Mouse (Mus musculus) myocyte (in vitro differentiated cells): Measurements from ENCODE around the gene Coq6. TPM values are rescaled to one million over a fixed set of nuclear protein-coding genes. Genes with fewer than 3 reads are reported as not detected.

Experiments
- H3K27me3 ChIP-seq: one replicate; pipeline ENCODE4 v1.6.1; 2011; ENCODE audit not compliant: control insufficient read depth, insufficient read depth, insufficient read length
- H3K36me3 ChIP-seq: one replicate; pipeline ENCODE4 v1.6.1; 2011; ENCODE audit not compliant: control insufficient read depth, insufficient read depth
- H3K4me2 ChIP-seq: one replicate; pipeline ENCODE4 v1.6.1; 2011; ENCODE audit warnings: low read depth, control low read depth
- H3K4me3 ChIP-seq: one replicate; pipeline ENCODE4 v1.5.1; 2011; ENCODE audit warnings: mild to moderate bottlenecking, control low read depth, moderate library complexity
- H3K79me2 ChIP-seq: one replicate; pipeline ENCODE4 v1.6.1; 2011; ENCODE audit not compliant: control insufficient read depth, insufficient read depth
- H3ac ChIP-seq: one replicate; pipeline ENCODE4 v1.6.1; 2011; ENCODE audit not compliant: control insufficient read depth, insufficient read length
- CEBPB ChIP-seq: IDR thresholded peaks from 2 replicates; pipeline ENCODE4 v1.6.1; 2011; ENCODE audit warnings: mild to moderate bottlenecking, moderate library complexity; ENCODE audit not compliant: poor library complexity, insufficient read depth, severe bottlenecking
- E2F4 ChIP-seq: IDR thresholded peaks from one replicate; pipeline ENCODE4 v1.6.1; 2011; ENCODE audit warnings: mild to moderate bottlenecking, control low read depth, moderate library complexity; ENCODE audit not compliant: insufficient read depth
- MAX ChIP-seq: IDR thresholded peaks from one replicate; pipeline ENCODE4 v1.6.1; 2011; ENCODE audit warnings: low read depth, mild to moderate bottlenecking, control low read depth
- MYOD1 ChIP-seq, 3 experiments: IDR thresholded peaks; one replicate each; pipeline ENCODE4 v1.6.1; 2011; ENCODE audit warnings: control low read depth in 2 of 3, low read depth in 2 of 3, mild to moderate bottlenecking in 2 of 3, moderate library complexity in 1 of 3; ENCODE audit not compliant: insufficient read length in 2 of 3, control insufficient read depth in 1 of 3
- MYOG ChIP-seq, 3 experiments: IDR thresholded peaks; one replicate each; pipeline ENCODE4 v1.6.1; 2011; ENCODE audit warnings: control low read depth in 2 of 3, low read depth in 2 of 3, mild to moderate bottlenecking in 2 of 3; ENCODE audit not compliant: insufficient read length in 2 of 3, control insufficient read depth in 1 of 3, insufficient read depth in 1 of 3
- POLR2A ChIP-seq: IDR thresholded peaks from one replicate; pipeline ENCODE4 v1.6.1; 2011; ENCODE audit warnings: low read depth, mild to moderate bottlenecking, control low read depth, moderate library complexity; ENCODE audit not compliant: insufficient read length
- POLR2AphosphoS2 ChIP-seq: IDR thresholded peaks from one replicate; pipeline ENCODE4 v1.6.1; 2011; ENCODE audit warnings: low read depth, control low read depth; ENCODE audit not compliant: insufficient read length
- REST ChIP-seq: IDR thresholded peaks from one replicate; pipeline ENCODE4 v1.6.1; 2011; ENCODE audit warnings: mild to moderate bottlenecking, control low read depth, moderate library complexity; ENCODE audit not compliant: insufficient read depth, insufficient read length
- SRF ChIP-seq: IDR thresholded peaks from one replicate; pipeline ENCODE4 v1.6.1; 2011; ENCODE audit warnings: low read depth; ENCODE audit not compliant: control insufficient read depth, insufficient read length
- TCF12 ChIP-seq: IDR thresholded peaks from one replicate; pipeline ENCODE4 v1.6.1; 2011; ENCODE audit warnings: mild to moderate bottlenecking, control low read depth; ENCODE audit not compliant: poor library complexity, insufficient read depth, severe bottlenecking
- TCF3 ChIP-seq: IDR thresholded peaks from one replicate; pipeline ENCODE4 v1.6.1; 2011; ENCODE audit warnings: low read depth, control low read depth; ENCODE audit not compliant: insufficient read length
- USF1 ChIP-seq: IDR thresholded peaks from one replicate; pipeline ENCODE4 v1.6.1; 2011; ENCODE audit warnings: low read depth, mild to moderate bottlenecking, control low read depth, moderate library complexity
- polyA plus RNA-seq: library from polyadenylated mRNA; unstranded; fragments of >200 nt; fragmentation: generic; extraction: Trizol; gene quantifications from one replicate; pipeline ENCODE4 v1.2.1, GENCODE M21; 2012; ENCODE audit warnings: missing spikeins

Gene Coq6
- polyA plus RNA-seq, result 34.3 TPM

DNA sequence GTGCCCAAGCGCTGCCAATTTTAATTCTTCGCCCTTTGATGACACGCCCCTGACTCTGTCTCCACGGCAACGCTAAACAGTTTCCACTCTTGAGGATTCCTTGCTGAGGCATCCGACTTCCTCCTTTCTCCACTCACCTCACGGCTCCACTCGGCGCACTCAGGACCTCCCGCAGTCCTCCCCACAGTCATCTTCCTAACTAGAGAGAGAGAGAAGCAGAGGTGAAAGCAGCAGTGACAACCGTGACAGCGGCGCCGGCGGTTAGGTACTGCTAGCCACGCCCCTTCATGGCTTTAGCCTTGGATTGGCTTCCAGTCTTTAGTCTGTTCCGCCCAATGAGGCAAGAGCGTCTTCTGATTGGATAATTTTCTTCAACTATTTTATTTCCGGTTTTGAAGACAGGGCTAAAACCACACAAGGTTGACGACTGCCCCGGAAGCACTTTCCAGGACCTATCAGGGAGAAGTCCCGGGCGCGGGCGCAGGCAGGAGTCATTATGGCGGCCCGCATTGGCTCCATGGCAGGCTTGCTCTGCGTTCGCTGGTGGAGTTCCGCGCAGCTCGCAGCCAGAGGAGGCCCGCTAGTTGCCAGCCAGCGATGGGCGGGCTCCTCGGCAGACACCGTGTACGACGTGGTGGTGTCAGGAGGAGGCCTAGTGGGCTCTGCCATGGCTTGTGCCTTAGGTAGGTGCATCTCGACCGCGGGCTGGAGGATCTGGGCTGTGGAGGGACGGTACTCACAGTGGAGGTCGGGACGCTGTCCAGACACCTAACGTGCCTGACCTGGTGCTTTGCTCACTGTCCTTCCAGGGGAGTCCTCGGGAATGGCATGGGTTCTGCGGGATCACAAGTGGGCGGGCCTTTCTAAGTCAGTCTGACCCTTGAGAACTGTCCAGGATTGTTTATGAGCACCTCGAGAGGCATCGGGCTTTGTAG lies at the start of gene Coq6, which contains the start of gene Fam161b:
Coq6 (plus strand) TSS at position 103 of the 935 bp plus-strand sequence.
Fam161b (minus strand) TSS at position 279 of the 935 bp plus-strand sequence.
- Histone ChIP-seq H3ac (peak within 1 kb of the TSS; percentile 49), H3K79me2 (peaks cover 38% of the 10 kb centered on the region), H3K36me3 (no peaks in the 10 kb centered on the region), H3K4me3 (peak within 1 kb of the TSS; percentile 89), H3K4me2 (peak within 1 kb of the TSS; percentile 77), H3K27me3 (no peaks in the 10 kb centered on the region)
- TF ChIP-seq POLR2A, result peak; percentile 77
- TF ChIP-seq CEBPB, result no peak
- peak; percentile 19 for TF ChIP-seq E2F4
- TF ChIP-seq POLR2AphosphoS2, result peak; percentile 55

DNA sequence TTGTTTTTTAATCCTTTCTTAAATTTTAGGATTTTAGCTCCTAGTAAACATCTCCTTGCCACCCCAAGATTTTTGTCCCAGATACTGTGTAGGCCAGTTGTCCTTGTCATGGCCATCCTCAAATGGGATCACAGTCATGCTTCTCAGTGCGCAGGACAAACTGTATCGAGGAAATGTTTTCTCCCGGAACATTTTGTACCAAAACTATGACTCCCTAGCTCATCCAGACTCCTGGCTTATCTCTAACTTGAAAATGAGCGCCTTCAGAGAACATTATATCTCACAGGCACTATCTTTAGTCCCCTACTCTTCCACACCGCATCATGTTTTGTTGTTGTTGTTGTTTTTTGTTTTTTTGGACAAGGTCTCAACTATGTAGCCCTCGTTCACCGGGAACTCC lies 45.5 kb upstream of the Coq6 start:
- peak overlapping the region; percentile 96 for H3K4me3 ChIP-seq
- H3K79me2 ChIP-seq, result peaks cover 39% of the 10 kb centered on the region
- TF ChIP-seq TCF12, result no peak
- no peak for TF ChIP-seq USF1
- TF ChIP-seq CEBPB, result no peak
- H3K36me3 ChIP-seq, result no peaks in the 10 kb centered on the region
- peak overlapping the region; percentile 92 for H3K4me2 ChIP-seq
- peak overlapping the region; percentile 30 for H3ac ChIP-seq
- no peaks in the 10 kb centered on the region for H3K27me3 ChIP-seq

DNA sequence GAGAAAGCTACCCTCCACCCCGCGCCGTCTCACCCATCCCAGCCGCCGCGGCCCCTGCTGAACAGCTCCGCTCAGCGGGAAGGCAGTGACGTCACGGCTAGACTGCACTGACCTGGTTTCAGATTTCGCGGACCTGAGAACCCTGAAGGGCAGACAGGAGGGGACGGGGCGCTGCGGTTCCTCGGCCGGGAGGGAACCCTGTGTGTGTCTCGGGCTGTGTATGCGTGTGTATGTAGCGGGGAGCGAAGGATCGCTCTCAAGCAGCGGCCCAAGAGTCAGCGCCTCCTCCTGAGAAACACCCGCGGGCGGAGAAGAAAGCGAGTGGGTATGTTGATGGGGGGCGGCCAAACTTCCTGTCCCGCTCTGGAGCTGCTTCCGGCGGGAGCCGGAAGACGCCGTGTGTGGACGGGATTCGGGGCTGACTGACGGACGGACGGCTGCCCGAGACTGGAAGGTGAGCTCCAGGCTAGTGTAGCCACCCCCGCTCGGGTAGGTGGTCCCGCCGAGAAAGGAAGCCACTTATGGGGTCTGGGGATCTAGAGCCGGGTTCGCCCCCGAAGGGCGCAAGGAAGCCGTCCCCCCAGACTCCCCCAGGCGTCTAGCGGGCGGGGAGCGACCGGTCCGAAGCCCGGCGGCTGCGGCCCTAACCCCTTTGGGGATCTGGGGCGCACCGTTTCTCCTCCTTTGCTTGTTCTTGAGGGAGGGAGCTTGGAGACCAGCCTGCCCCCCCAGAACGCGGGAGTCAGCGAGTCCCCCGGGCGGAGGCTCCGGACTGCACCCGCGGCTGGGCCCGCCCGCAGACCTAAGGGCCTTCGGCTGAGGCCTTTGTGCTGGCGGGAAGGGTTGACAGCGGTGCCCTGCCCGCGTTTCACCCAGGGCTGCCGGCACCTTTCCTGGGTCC lies 44.5 kb upstream of the Coq6 start, which contains the start of gene Zfp410:
Zfp410 (plus strand) TSS at position 132 of the 901 bp plus-strand sequence.
- H3K79me2 ChIP-seq, result peaks cover 48% of the 10 kb centered on the region
- TF ChIP-seq POLR2AphosphoS2 (peak; percentile 87), REST (peak; percentile 1), E2F4 (peak; percentile 45), MYOG (IDR thresholded peaks at IDR 0.05; ENCODE audit: control insufficient read depth in 1 of 3, insufficient read depth in 1 of 3, insufficient read length in 2 of 3, low read depth in 2 of 3) (peak in 1 of 3 experiments; percentile 20), CEBPB (no peak), TCF3 (no peak), SRF (no peak), MYOD1 (IDR thresholded peaks at IDR 0.05; ENCODE audit: control insufficient read depth in 1 of 3, insufficient read length in 2 of 3, low read depth in 2 of 3) (peak in 1 of 3 experiments; percentile 22), MAX (no peak), USF1 (no peak), POLR2A (peak; percentile 74), TCF12 (no peak)
- no peaks in the 10 kb centered on the region for H3K36me3 ChIP-seq
- peak within 1 kb of the TSS; percentile 30 for H3ac ChIP-seq
- peak within 1 kb of the TSS; percentile 96 for H3K4me3 ChIP-seq
- H3K4me2 ChIP-seq, result peak within 1 kb of the TSS; percentile 92
- no peaks in the 10 kb centered on the region for H3K27me3 ChIP-seq

DNA sequence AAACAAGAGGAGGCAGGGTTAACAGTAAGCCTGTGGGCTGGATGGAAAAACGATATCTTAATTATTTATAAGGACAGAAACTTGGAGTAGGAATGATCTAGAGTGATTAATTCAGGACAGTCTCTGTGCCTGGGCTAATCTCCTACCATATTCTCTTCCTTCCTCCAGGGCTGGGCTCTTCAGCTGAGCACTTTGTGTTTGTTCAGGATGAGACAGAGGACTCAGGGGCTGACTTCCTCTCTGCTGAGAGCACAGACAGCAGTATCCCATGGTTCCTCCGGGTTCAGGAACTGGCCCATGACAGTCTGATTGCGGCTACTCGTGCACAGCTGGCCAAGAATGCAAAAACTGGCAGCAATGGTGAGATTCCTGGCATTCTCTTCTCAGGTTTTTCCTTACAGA lies 34.3 kb upstream of the Coq6 start:
- no peak overlapping the region for H3K4me2 ChIP-seq
- H3K27me3 ChIP-seq, result no peaks in the 10 kb centered on the region
- H3K79me2 ChIP-seq, result peaks cover 32% of the 10 kb centered on the region
- no peak overlapping the region for H3ac ChIP-seq
- no peak overlapping the region for H3K4me3 ChIP-seq
- peaks cover 50% of the 10 kb centered on the region for H3K36me3 ChIP-seq
- no peak for TF ChIP-seq REST
- TF ChIP-seq TCF12, result no peak
- no peak for TF ChIP-seq POLR2AphosphoS2
